Mouse (Mus musculus): Measurements from ENCODE around the gene Gm21454. TPM values are rescaled to one million over a fixed set of nuclear protein-coding genes. Genes with fewer than 3 reads are reported as not detected.
"Not testable (repeated sequence)": the region's sequence is repeated elsewhere in the genome, so short reads cannot be mapped to it uniquely, and the experiment has no call there.

Gm21454 gene
- not detected in 2 replicates for polyA plus RNA-seq (2012)

DNA sequence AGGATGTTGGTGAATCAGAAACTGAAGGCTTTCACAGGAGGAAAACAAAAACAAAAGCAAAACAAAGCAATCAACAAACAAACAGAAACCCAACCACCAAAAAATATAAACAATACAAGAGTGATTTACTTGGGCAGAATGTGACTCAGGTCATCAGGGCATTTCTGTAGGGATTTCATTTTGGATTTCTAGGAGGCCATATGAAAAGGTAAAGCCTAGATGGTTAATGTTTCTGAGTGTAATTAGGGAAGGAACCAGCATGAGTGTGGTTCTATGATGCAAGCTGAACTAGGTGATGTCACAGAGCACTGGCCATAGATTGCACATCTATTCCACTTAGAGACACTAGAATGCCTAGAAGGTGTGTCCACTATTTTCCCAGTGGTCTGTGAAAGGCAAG lies at the start of gene Gm21454, which contains the start of gene Gm21440:
Gene Gm21454 (plus strand): TSS at position 352 of the 400 bp plus-strand sequence.
Gene Gm21440 (plus strand): TSS at position 301 of the 400 bp plus-strand sequence.
- not testable (repeated sequence) for H3K9me3 ChIP-seq (ENCODE audit: control insufficient read depth, low read length); H3K27me3 ChIP-seq (ENCODE audit: control insufficient read depth); H3K36me3 ChIP-seq (ENCODE audit: control insufficient read depth); H3K4me1 ChIP-seq (ENCODE audit: control insufficient read depth); H3K4me3 ChIP-seq (replicated peaks)

DNA sequence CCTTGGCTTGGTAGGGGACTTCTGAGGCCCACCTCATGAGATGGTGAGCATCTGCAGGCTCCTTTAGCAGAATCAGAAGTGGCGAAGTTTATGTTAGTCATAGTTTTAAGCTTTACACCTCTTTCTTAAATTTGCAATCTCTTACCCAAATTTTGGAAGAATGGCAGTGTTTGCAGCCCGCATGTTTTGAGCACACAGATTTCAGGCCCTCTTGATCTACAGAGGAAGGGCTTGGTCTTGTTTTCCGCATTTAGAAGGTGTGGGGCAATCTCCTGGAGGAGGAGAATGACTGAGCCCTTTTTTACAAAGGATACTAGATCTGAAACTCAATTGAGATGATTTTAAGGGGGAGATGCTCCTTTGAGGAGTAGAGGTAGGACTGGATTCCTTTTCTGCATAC lies 28.4 kb upstream of the Gm21454 start, which contains the start of gene Gm21828:
Gene Gm21828 (minus strand): TSS at position 101 of the 400 bp plus-strand sequence.
- H3K4me3 ChIP-seq (replicated peaks); H3K27me3 ChIP-seq (ENCODE audit: control insufficient read depth): not testable (repeated sequence)

DNA sequence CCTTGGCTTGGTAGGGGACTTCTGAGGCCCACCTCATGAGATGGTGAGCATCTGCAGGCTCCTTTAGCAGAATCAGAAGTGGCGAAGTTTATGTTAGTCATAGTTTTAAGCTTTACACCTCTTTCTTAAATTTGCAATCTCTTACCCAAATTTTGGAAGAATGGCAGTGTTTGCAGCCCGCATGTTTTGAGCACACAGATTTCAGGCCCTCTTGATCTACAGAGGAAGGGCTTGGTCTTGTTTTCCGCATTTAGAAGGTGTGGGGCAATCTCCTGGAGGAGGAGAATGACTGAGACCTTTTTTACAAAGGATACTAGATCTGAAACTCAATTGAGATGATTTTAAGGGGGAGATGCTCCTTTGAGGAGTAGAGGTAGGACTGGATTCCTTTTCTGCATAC lies 96.7 kb downstream of the Gm21454 start, which contains the start of gene Gm21725:
Gene Gm21725 (minus strand): TSS at position 101 of the 400 bp plus-strand sequence.
- not testable (repeated sequence) for H3K27me3 ChIP-seq (ENCODE audit: control insufficient read depth); H3K4me3 ChIP-seq (replicated peaks); H3K36me3 ChIP-seq (ENCODE audit: control insufficient read depth); H3K9me3 ChIP-seq (ENCODE audit: control insufficient read depth, low read length); H3K4me1 ChIP-seq (ENCODE audit: control insufficient read depth)

More for the DNA sequence above, 28.4 kb upstream of the Gm21454 start, which contains the start of gene Gm21828:
- H3K4me1 ChIP-seq (ENCODE audit: control insufficient read depth); H3K9me3 ChIP-seq (ENCODE audit: control insufficient read depth, low read length); H3K36me3 ChIP-seq (ENCODE audit: control insufficient read depth): not testable (repeated sequence)

Other genes starting within 250 kb of the Gm21454 start
- not detected in 2 replicates for gene Gm20807, start 209.6 kb upstream of the Gm21454 start, polyA plus RNA-seq (2012)
- not detected in 2 replicates for gene Gm21891, start 119.0 kb upstream of the Gm21454 start, polyA plus RNA-seq (2012)
- not detected in 2 replicates for gene Gm21425, start 90.5 kb upstream of the Gm21454 start, polyA plus RNA-seq (2012)
- not detected in 2 replicates for gene Gm21828, start 28.5 kb upstream of the Gm21454 start, polyA plus RNA-seq (2012)
- gene Gm21440, start 51 bp upstream of the Gm21454 start, polyA plus RNA-seq (2012): not detected in 2 replicates
- gene Gm21725, start 96.6 kb downstream of the Gm21454 start, polyA plus RNA-seq (2012): not detected in 2 replicates
- not detected in 2 replicates for gene Gm21866, start 213.1 kb downstream of the Gm21454 start, polyA plus RNA-seq (2012)
- not detected in 2 replicates for gene Gm20773, start 241.6 kb downstream of the Gm21454 start, polyA plus RNA-seq (2012)